Mouse (Mus musculus): ENCODE measurements around the gene Pbx1. TPM values are rescaled to one million over a fixed set of nuclear protein-coding genes. Genes with fewer than 3 reads are reported as not detected.
A peak's percentile ranks its signal among the peaks of the same experiment; 100 is the strongest.

Gene Pbx1
- total RNA-seq, 2 experiments from 2014 or later, result 137 to 149 TPM

- no peak for DNase-seq (ENCODE audit: low spot score in 2 of 2)
- intact Hi-C loops (cut with DNase I), result no loop called here
Observed at GRCm38 (mm10) chr1:168164945-168165344, 267.1 kb downstream of the Pbx1 start.

GRCm38 (mm10) chr1:168163521-168164233 is 268.4 kb downstream of the Pbx1 start:
- DNase-seq (ENCODE audit: low spot score in 2 of 2), result no peak
- intact Hi-C loops (cut with DNase I), result no loop called here

GRCm38 (mm10) chr1:168139138-168139682 is 292.9 kb downstream of the Pbx1 start:
- intact Hi-C loops (cut with DNase I), result no loop called here
- DNase-seq (ENCODE audit: low spot score in 2 of 2), result no peak

GRCm38 (mm10) chr1:168138669-168139068 is 293.4 kb downstream of the Pbx1 start:
- intact Hi-C loops (cut with DNase I), result no loop called here
- DNase-seq (ENCODE audit: low spot score in 2 of 2), result no peak

- intact Hi-C loops (cut with DNase I), result no loop called here
- no peak for DNase-seq (ENCODE audit: low spot score in 2 of 2)
Observed at GRCm38 (mm10) chr1:168137890-168138289, 294.2 kb downstream of the Pbx1 start.

- intact Hi-C loops (cut with DNase I), result no loop called here
- no peak for DNase-seq (ENCODE audit: low spot score in 2 of 2)
Observed at GRCm38 (mm10) chr1:168135545-168135944, 296.5 kb downstream of the Pbx1 start.

GRCm38 (mm10) chr1:168133696-168134095 is 298.4 kb downstream of the Pbx1 start:
- no peak for DNase-seq (ENCODE audit: low spot score in 2 of 2)
- intact Hi-C loops (cut with DNase I), result no loop called here

GRCm38 (mm10) chr1:168128004-168128403 is 304.1 kb downstream of the Pbx1 start:
- DNase-seq (ENCODE audit: low spot score in 2 of 2), result no peak
- intact Hi-C loops (cut with DNase I), result no loop called here

- no peak for DNase-seq (ENCODE audit: low spot score in 2 of 2)
- intact Hi-C loops (cut with DNase I), result no loop called here
Observed at GRCm38 (mm10) chr1:168124643-168125490, 307.2 kb downstream of the Pbx1 start.

- no peak for DNase-seq (ENCODE audit: low spot score in 2 of 2)
- intact Hi-C loops (cut with DNase I), result no loop called here
Observed at GRCm38 (mm10) chr1:168118077-168118476, 314.0 kb downstream of the Pbx1 start.

GRCm38 (mm10) chr1:168117367-168117766 is 314.7 kb downstream of the Pbx1 start:
- intact Hi-C loops (cut with DNase I), result no loop called here
- no peak for DNase-seq (ENCODE audit: low spot score in 2 of 2)

- no peak for DNase-seq (ENCODE audit: low spot score in 2 of 2)
- intact Hi-C loops (cut with DNase I), result no loop called here
Observed at GRCm38 (mm10) chr1:168109797-168110196, 322.3 kb downstream of the Pbx1 start.

- intact Hi-C loops (cut with DNase I), result no loop called here
- DNase-seq (ENCODE audit: low spot score in 2 of 2), result no peak
Observed at GRCm38 (mm10) chr1:168103821-168104220, 328.2 kb downstream of the Pbx1 start.

GRCm38 (mm10) chr1:168101514-168101913 is 330.6 kb downstream of the Pbx1 start:
- intact Hi-C loops (cut with DNase I), result no loop called here
- DNase-seq (ENCODE audit: low spot score in 2 of 2), result no peak

GRCm38 (mm10) chr1:168098806-168099205 is 333.3 kb downstream of the Pbx1 start:
- intact Hi-C loops (cut with DNase I), result loop anchor here (10.0 kb wide), 1 partner anchor 1356 kb away; no protein-coding TSS in a partner anchor
- DNase-seq (ENCODE audit: low spot score in 2 of 2), result no peak

GRCm38 (mm10) chr1:168094671-168095070 is 337.4 kb downstream of the Pbx1 start:
- intact Hi-C loops (cut with DNase I), result loop anchor here (10.0 kb wide), 1 partner anchor 1360 kb away; no protein-coding TSS in a partner anchor
- DNase-seq (ENCODE audit: low spot score in 2 of 2), result no peak

GRCm38 (mm10) chr1:168093044-168093443 is 339.0 kb downstream of the Pbx1 start:
- intact Hi-C loops (cut with DNase I), result loop anchor here (10.0 kb wide), 1 partner anchor 1362 kb away; no protein-coding TSS in a partner anchor
- DNase-seq (ENCODE audit: low spot score in 2 of 2), result peak in 1 of 2 experiments; percentile 13

GRCm38 (mm10) chr1:168091627-168092026 is 340.4 kb downstream of the Pbx1 start:
- DNase-seq (ENCODE audit: low spot score in 2 of 2), result no peak
- intact Hi-C loops (cut with DNase I), result loop anchor here (10.0 kb wide), 1 partner anchor 1363 kb away; no protein-coding TSS in a partner anchor

GRCm38 (mm10) chr1:168088680-168089079 is 343.4 kb downstream of the Pbx1 start:
- intact Hi-C loops (cut with DNase I), result no loop called here
- no peak for DNase-seq (ENCODE audit: low spot score in 2 of 2)

GRCm38 (mm10) chr1:168079394-168079767 is 352.7 kb downstream of the Pbx1 start:
- intact Hi-C loops (cut with DNase I), result no loop called here
- DNase-seq (ENCODE audit: low spot score in 2 of 2), result no peak
